Mouse (Mus musculus) heart, embryonic 12.5 days (tissue): ENCODE results near the gene Erv3. TPM values are rescaled to one million over a fixed set of nuclear protein-coding genes. Genes with fewer than 3 reads are reported as not detected.
"Not testable (repeated sequence)": the region's sequence is repeated elsewhere in the genome, so short reads cannot be mapped to it uniquely, and the experiment has no call there.

Experiments
- ATAC-seq: fragments of 200-750 bp; cut with Nextera tagmentation; 2 replicates; pipeline ENCODE4 v1.8.0; 2017; ENCODE audit warnings: moderate TSS enrichment, moderate library complexity; ENCODE audit not compliant: insufficient number of reproducible peaks, low FRiP score
- H3K27ac ChIP-seq: fragments of 300-500 bp; sonication (generic); 2 replicates; pipeline ENCODE4 v1.5.1; 2016; ENCODE audit warnings: mild to moderate bottlenecking, moderate library complexity; ENCODE audit not compliant: poor library complexity, severe bottlenecking
- H3K27me3 ChIP-seq: fragments of 300-500 bp; sonication (generic); replicated peaks from 2 replicates; pipeline ENCODE4 v1.6.1; 2016; ENCODE audit warnings: mild to moderate bottlenecking, moderate library complexity
- H3K36me3 ChIP-seq: fragments of 300-500 bp; sonication (generic); 2 replicates; pipeline ENCODE4 v1.6.1; 2016; ENCODE audit warnings: mild to moderate bottlenecking, moderate library complexity
- H3K4me1 ChIP-seq: fragments of 300-500 bp; sonication (generic); replicated peaks from 2 replicates; pipeline ENCODE4 v1.6.1; 2016; ENCODE audit warnings: mild to moderate bottlenecking
- H3K4me2 ChIP-seq: fragments of 300-500 bp; sonication (generic); 2 replicates; pipeline ENCODE4 v1.6.1; 2016; ENCODE audit warnings: mild to moderate bottlenecking, moderate library complexity
- H3K4me3 ChIP-seq: fragments of 300-500 bp; sonication (generic); 2 replicates; pipeline ENCODE4 v1.5.1; 2016; ENCODE audit warnings: mild to moderate bottlenecking
- H3K9ac ChIP-seq: fragments of 300-500 bp; sonication (generic); 2 replicates; pipeline ENCODE4 v1.6.1; 2016; ENCODE audit warnings: mild to moderate bottlenecking, moderate library complexity
- H3K9me3 ChIP-seq: fragments of 300-500 bp; sonication (generic); replicated peaks from 2 replicates; pipeline ENCODE4 v1.6.1; 2016; ENCODE audit warnings: mild to moderate bottlenecking, moderate library complexity
- WGBS: fragments of 180-500 bp; shearing (Covaris S2); methylation state at CpG from one replicate; pipeline ENCODE4 v1.1.7; 2016; 5-methylcytosine and 5-hydroxymethylcytosine counted together
- polyA plus RNA-seq: library from polyadenylated mRNA; unstranded; fragments of >200 nt; fragmentation: Nextera tagmentation; extraction: Ambion mirVana; gene quantifications from 2 replicates; pipeline ENCODE4 v1.2.1, GENCODE M21; 2016

The Erv3 gene
- polyA plus RNA-seq, 1 experiment from 2014 or later = not detected

- Histone ChIP-seq H3K27ac (peak overlapping the region; percentile 8; the same call in 1 of the 2 replicates), H3K36me3 (no peaks in the 10 kb centered on the region), H3K4me3 (no peak overlapping the region), H3K9ac (no peak overlapping the region), H3K27me3 (no peaks in the 10 kb centered on the region), H3K4me2 (no peak overlapping the region), H3K4me1 (peaks cover 30% of the 10 kb centered on the region), H3K9me3 (no peaks in the 10 kb centered on the region)
- 41% methylated on average over 2 of the region's 2 CpGs for WGBS
- peak; percentile 60; the same call in 1 of the 2 replicates for ATAC-seq
These were observed 18.2 kb downstream of the Erv3 start for GRCm38 (mm10) chr2:131841321-131841693.

DNA sequence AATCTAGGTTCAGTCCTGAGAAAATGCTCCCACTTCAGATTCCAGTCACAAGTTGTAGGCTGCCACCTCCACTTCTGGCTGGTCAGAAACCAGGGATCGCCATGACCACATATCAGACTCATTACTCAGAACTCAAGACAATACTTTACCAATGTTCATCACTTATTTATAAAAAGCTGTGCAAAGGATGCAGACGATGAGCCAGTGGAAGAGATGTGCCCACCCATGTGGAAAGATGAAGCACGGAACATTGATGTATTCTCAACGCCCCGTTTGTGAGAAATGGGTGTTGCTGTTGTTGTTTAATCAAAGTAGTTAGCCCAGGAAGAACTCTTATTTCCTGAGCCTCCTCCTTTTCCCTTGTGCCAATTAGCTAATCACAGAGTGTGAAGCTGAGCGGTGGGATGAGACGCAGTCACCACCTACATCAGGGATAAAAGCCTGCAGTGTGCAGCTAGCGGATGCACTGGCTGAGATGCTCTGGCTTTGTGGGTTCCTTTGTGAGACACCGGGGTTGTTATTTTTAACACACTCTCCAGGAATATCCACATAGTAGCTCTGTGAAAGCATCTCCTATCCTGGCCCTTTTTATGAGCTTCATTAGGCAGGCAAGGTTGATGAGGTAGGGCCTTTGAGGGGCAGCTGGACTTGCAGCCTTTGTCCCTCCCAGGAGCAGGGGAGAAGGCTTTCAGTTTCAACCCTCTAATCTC is 18.8 kb downstream of the Erv3 start:
- Histone ChIP-seq H3K36me3 (no peaks in the 10 kb centered on the region), H3K4me3 (no peak overlapping the region), H3K4me2 (no peak overlapping the region), H3K9ac (no peak overlapping the region), H3K4me1 (peaks cover 24% of the 10 kb centered on the region), H3K27me3 (no peaks in the 10 kb centered on the region), H3K27ac (no peak overlapping the region; the same call in 1 of the 2 replicates), H3K9me3 (no peaks in the 10 kb centered on the region)
- 46% methylated on average over 9 of the region's 9 CpGs for WGBS
- ATAC-seq = peak; percentile 69

- no peak for ATAC-seq
- Histone ChIP-seq H3K4me3 (no peak overlapping the region), H3K36me3 (peaks cover 7% of the 10 kb centered on the region; the same call in 1 of the 2 replicates), H3K27ac (no peak overlapping the region), H3K27me3 (no peaks in the 10 kb centered on the region), H3K4me2 (no peak overlapping the region), H3K9ac (no peak overlapping the region), H3K4me1 (no peaks in the 10 kb centered on the region), H3K9me3 (peaks cover 19% of the 10 kb centered on the region)
- 94% methylated on average over 1 of the region's 1 CpGs for WGBS
These were observed 25.3 kb downstream of the Erv3 start for GRCm38 (mm10) chr2:131834296-131834695.

- H3K9me3 ChIP-seq = peaks cover 19% of the 10 kb centered on the region
- ATAC-seq = no peak
- 30% methylated on average over 2 of the region's 2 CpGs for whole genome bisulfite sequencing
These were observed 27.7 kb downstream of the Erv3 start for GRCm38 (mm10) chr2:131831861-131832260.

GRCm38 (mm10) chr2:131830945-131831344 is 28.6 kb downstream of the Erv3 start:
- 78% methylated on average over 4 of the region's 4 CpGs for WGBS
- H3K27ac ChIP-seq = not testable (repeated sequence)

More at GRCm38 (mm10) chr2:131831861-131832260, 27.7 kb downstream of the Erv3 start:
- Histone ChIP-seq H3K27ac (no peak overlapping the region), H3K4me1 (no peaks in the 10 kb centered on the region; the same call in 1 of the 2 replicates), H3K27me3 (no peaks in the 10 kb centered on the region), H3K9ac (no peak overlapping the region), H3K4me2 (no peak overlapping the region), H3K4me3 (no peak overlapping the region), H3K36me3 (peaks cover 7% of the 10 kb centered on the region; the same call in 1 of the 2 replicates)

DNA sequence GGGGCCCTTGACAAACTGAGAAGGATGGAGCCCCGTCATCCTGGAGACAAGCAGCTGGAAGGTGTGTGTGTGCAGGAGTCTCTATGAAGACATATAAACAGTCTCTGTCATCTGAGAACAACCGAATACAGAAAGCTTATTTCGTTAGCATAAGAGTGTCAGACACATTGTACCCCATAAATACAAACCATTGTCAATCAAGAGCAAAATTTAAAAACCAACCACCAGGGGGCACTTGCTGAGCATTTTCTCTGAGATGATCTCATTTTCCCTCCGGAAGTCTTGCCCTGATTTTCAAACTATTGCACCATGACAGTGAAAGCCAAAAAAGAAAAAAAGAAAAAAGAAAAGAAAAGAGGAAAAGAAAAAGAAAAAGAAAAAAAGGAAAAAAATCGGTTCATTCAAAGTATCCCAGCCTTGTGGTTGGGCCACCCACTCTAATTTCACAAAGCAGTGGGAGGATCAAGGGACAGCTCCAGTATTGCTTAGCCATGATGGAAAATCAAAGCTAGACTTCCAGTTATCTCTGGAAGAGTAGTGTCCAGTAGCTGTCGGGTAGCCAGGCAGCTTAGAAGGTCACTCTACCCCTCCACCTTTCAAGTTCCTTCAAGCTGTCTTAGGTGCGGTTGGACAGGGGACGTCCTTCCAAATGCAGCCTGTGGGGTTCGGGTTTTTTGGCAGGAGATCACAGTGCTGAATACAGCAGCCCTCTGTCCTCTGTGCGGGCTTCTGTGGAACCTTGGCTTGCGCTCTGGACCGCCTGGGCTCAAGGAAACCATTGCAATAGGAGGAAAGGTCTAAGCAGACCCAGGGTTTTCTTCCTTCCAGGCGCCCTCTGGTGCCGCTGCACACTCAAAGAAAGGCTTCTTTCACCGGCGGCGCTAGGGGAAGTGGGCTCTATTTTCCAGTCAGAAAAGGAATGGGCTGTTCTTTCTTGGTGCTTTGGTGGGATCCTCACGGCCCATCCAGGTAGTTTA is 31.3 kb downstream of the Erv3 start:
- Histone ChIP-seq H3K4me3 (no peak overlapping the region), H3K27ac (no peak overlapping the region), H3K27me3 (no peaks in the 10 kb centered on the region), H3K4me1 (peaks cover 14% of the 10 kb centered on the region), H3K9me3 (peaks cover 11% of the 10 kb centered on the region; the same call in 1 of the 2 replicates), H3K4me2 (peak overlapping the region; percentile 31; the same call in 1 of the 2 replicates), H3K36me3 (0 out of 2 replicates have a peak, but pooled peaks cover 3% of the 10 kb centered on the region), H3K9ac (no peak overlapping the region)
- no peak for ATAC-seq
- 43% methylated on average over 18 of the region's 18 CpGs for WGBS

More at GRCm38 (mm10) chr2:131830945-131831344, 28.6 kb downstream of the Erv3 start:
- H3K4me1 ChIP-seq, H3K9ac ChIP-seq, H3K36me3 ChIP-seq, ATAC-seq, H3K4me2 ChIP-seq, H3K4me3 ChIP-seq, H3K27me3 ChIP-seq: not testable (repeated sequence)
- peaks cover 19% of the 10 kb centered on the region for H3K9me3 ChIP-seq

GRCm38 (mm10) chr2:131827026-131827687 is 32.4 kb downstream of the Erv3 start:
- Histone ChIP-seq H3K36me3 (no peaks in the 10 kb centered on the region), H3K27me3 (no peaks in the 10 kb centered on the region), H3K4me2 (no peak overlapping the region), H3K4me3 (no peak overlapping the region), H3K9me3 (0 out of 2 replicates have a peak, but pooled peaks cover 8% of the 10 kb centered on the region), H3K9ac (no peak overlapping the region), H3K4me1 (peaks cover 14% of the 10 kb centered on the region), H3K27ac (no peak overlapping the region)
- no peak for ATAC-seq
- WGBS = 74% methylated on average over 4 of the region's 4 CpGs

DNA sequence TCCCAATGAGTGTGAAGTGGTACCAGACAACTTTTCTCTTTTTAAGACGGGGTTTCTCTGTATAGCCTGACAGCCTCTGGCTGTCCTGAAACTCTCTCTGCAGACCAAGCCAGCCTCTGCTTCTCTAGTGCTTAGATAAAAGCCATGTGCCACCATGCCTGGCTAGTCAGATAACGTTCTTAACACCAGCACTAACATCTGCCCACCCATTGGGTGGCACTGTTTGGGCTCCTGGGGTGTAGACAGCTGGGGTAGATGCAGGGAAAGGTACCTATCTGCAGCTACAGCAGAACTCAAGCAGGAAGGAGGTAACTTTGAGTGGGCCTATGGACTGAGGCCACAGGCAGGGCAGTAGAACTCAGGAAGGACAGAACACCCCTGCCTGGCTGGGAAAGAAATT is 34.0 kb downstream of the Erv3 start:
- H3K4me1 ChIP-seq = peaks cover 16% of the 10 kb centered on the region
- no peak overlapping the region for H3K27ac ChIP-seq
- no peak for ATAC-seq
- H3K9ac ChIP-seq = no peak overlapping the region
- H3K36me3 ChIP-seq = no peaks in the 10 kb centered on the region
- H3K9me3 ChIP-seq = 0 out of 2 replicates have a peak, but pooled peaks cover 4% of the 10 kb centered on the region
- 3% methylated on average over 2 of the region's 2 CpGs for WGBS
- H3K4me3 ChIP-seq = no peak overlapping the region
- H3K4me2 ChIP-seq = no peak overlapping the region
- no peaks in the 10 kb centered on the region for H3K27me3 ChIP-seq

DNA sequence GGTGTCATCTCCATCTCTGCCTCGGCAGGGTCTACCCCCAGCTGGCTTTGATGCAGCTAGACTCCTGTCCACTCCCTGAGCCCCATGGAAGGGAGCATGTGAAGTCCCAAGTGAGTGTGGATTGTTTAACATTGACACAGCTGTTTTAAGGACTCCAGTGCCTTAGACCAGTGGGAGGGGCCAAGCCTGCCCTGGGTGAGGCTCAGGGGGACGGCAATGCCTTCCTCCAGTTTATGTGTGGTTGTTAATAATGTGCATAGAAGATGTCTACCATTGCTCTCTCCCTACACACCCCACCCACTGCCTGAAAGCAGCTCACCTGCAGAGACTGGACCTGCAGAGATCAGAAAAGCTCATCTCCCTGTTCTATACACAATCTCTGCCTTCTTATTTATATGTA is 35.6 kb downstream of the Erv3 start:
- Histone ChIP-seq H3K4me3 (no peak overlapping the region), H3K4me1 (peaks cover 19% of the 10 kb centered on the region), H3K27ac (no peak overlapping the region), H3K27me3 (no peaks in the 10 kb centered on the region), H3K9me3 (no peaks in the 10 kb centered on the region), H3K4me2 (no peak overlapping the region), H3K36me3 (no peaks in the 10 kb centered on the region), H3K9ac (no peak overlapping the region)
- WGBS = 42% methylated on average over 2 of the region's 2 CpGs
- ATAC-seq = no peak

DNA sequence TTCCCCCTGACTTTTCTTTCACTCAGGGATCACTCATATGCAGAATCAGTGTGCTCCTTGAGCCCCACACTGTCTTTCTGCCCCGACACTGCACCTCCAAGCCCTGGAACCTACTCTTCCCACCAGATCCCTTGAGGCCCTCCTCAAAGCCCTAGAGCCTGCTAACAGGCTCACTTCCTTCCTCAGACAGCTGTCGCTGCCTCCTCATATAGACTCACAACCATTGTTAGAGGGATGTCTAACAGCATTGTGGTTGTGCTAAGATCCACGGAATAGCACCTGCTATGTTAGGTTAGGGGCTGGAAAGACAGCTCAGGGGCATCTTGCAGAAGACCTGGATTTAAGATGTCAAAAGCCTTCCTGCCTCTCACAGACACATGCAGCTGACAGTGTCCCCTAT is 37.1 kb downstream of the Erv3 start:
- no peak overlapping the region for H3K4me3 ChIP-seq
- H3K4me2 ChIP-seq = no peak overlapping the region
- 67% methylated on average over 3 of the region's 3 CpGs for WGBS
- no peak for ATAC-seq
- peaks cover 19% of the 10 kb centered on the region for H3K4me1 ChIP-seq
- no peaks in the 10 kb centered on the region for H3K9me3 ChIP-seq
- no peak overlapping the region for H3K27ac ChIP-seq
- no peaks in the 10 kb centered on the region for H3K27me3 ChIP-seq
- no peak overlapping the region for H3K9ac ChIP-seq
- no peaks in the 10 kb centered on the region for H3K36me3 ChIP-seq

DNA sequence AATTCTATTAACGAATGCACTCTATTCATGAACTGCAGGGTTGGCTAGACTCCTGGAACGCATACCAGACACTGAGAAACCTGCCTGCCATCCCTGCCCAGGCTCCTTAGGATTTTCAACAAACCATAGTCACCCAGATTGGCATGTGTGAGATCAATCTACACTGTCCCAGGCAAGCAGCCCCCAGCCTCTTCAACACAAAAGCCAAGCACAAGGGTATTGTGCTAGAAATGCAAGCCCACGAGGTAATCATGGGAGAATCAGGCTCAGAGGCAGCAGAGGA is 37.9 kb downstream of the Erv3 start:
- no peak overlapping the region for H3K4me2 ChIP-seq
- no peak for ATAC-seq
- H3K4me3 ChIP-seq = no peak overlapping the region
- peaks cover 19% of the 10 kb centered on the region for H3K4me1 ChIP-seq
- H3K9ac ChIP-seq = no peak overlapping the region
- H3K27me3 ChIP-seq = peaks cover 4% of the 10 kb centered on the region; the same call in 1 of the 2 replicates
- no peak overlapping the region for H3K27ac ChIP-seq
- WGBS = 54% methylated on average over 3 of the region's 3 CpGs
- H3K9me3 ChIP-seq = no peaks in the 10 kb centered on the region
- H3K36me3 ChIP-seq = no peaks in the 10 kb centered on the region
